27 mouse cellular contexts compared by ENCODE assay signal in the genomic region with DNA sequence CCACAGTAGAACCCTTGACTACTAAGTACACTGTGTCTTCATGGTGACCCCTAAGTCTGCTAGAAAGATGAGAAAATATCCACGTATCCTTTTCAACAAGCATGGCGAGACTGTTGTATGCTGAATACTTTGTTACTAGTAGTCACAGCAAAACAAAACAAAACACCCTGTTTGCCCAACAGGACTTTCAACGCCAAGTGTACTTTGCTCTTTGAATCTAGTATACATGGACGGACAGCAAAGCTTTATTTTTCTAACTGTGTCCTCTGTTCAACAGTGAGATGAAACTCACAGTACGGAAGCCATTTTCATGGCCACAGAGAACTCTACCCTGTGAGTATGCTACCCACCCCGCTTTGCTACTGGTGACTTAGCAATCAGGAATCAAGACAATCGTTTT.
DNase-seq lines count a peak whose midpoint lies in the region; ATAC-seq and TF ChIP-seq lines count a peak whose summit lies in the region.
"Had no signal": no experiment of that assay in that cellular context is flagged by ENCODE, and none has a peak within 500 bp of the region (broad histone marks: within the 10 kb centered on the region; RNA-seq: fewer than 3 reads in every experiment).

No protein-coding gene starts in this region.

- 65% methylated on average over 7 of the region's 7 CpGs for WGBS in kidney, adult 2 months
- 93% methylated on average over 7 of the region's 7 CpGs for WGBS in kidney, embryonic 14.5 days
- 28% methylated on average over 7 of the region's 7 CpGs for WGBS in liver, adult 2 months
- WGBS in liver, embryonic 12.5 days (ENCODE audit: insufficient replicate concordance): 62% methylated on average over 7 of the region's 7 CpGs

- H3K36me3 ChIP-seq in kidney, adult 2 months (ENCODE audit: control insufficient read depth, insufficient read depth, low read length): no peaks in the 10 kb centered on the region
- H3K36me3 ChIP-seq in kidney, embryonic 14.5 days (ENCODE audit: control insufficient read depth, insufficient read depth, low read length): no peaks in the 10 kb centered on the region
- peaks cover 11% of the 10 kb centered on the region; the same call in 1 of the 2 replicates for H3K36me3 ChIP-seq in liver, adult 2 months (ENCODE audit: control insufficient read depth, insufficient read depth, low read length)
- H3K36me3 ChIP-seq in liver, embryonic 12.5 days: no peaks in the 10 kb centered on the region
- H3K36me3 ChIP-seq: embryonic facial prominence, embryonic 10.5 days; embryonic facial prominence, embryonic 13.5 days; forebrain, embryonic 12.5 days; forebrain, embryonic 15.5 days; heart, embryonic 12.5 days; heart, embryonic 15.5 days; hindbrain, embryonic 10.5 days; hindbrain, embryonic 13.5 days had no signal

- no peaks in the 10 kb centered on the region for H3K9me3 ChIP-seq in kidney, embryonic 14.5 days (ENCODE audit: control insufficient read depth, low read length)
- H3K9me3 ChIP-seq in liver, embryonic 12.5 days (replicated peaks): no peaks in the 10 kb centered on the region
- H3K9me3 ChIP-seq: embryonic facial prominence, embryonic 10.5 days; embryonic facial prominence, embryonic 13.5 days; forebrain, embryonic 12.5 days; forebrain, embryonic 15.5 days; heart, embryonic 12.5 days; heart, embryonic 15.5 days; hindbrain, embryonic 10.5 days; hindbrain, embryonic 13.5 days had no signal

- ATAC-seq in kidney, embryonic 14.5 days (ENCODE audit: low FRiP score, low TSS enrichment): no peak
- ATAC-seq in liver, embryonic 12.5 days: no peak
- ATAC-seq: CD4-positive, CD25-positive, alpha-beta regulatory T cell, adult 4 months; forebrain, embryonic 15.5 days had no signal

- H3K4me2 ChIP-seq in kidney, embryonic 14.5 days (replicated peaks; ENCODE audit: low read depth, low read length): no peak overlapping the region
- H3K4me2 ChIP-seq in liver, embryonic 12.5 days: no peak overlapping the region
- H3K4me2 ChIP-seq: embryonic facial prominence, embryonic 13.5 days; forebrain, embryonic 12.5 days; forebrain, embryonic 15.5 days; heart, embryonic 12.5 days; heart, embryonic 15.5 days; hindbrain, embryonic 13.5 days had no signal

- no peak for TF ChIP-seq CTCF in kidney, adult 2 months (conservative IDR thresholded peaks at IDR 0.05; ENCODE audit: insufficient read depth, insufficient read length, low read depth, low read length)
- no peak for TF ChIP-seq CTCF in liver, adult 2 months (IDR thresholded peaks at IDR 0.05; ENCODE audit: low read depth, low read length)

- no peak overlapping the region for H3K9ac ChIP-seq in kidney, embryonic 14.5 days (ENCODE audit: low read depth, low read length)
- H3K9ac ChIP-seq in liver, adult 2 months (ENCODE audit: low read depth, low read length): no peak overlapping the region
- no peak overlapping the region for H3K9ac ChIP-seq in liver, embryonic 12.5 days
- H3K9ac ChIP-seq: embryonic facial prominence, embryonic 13.5 days; forebrain, embryonic 12.5 days; forebrain, embryonic 15.5 days; heart, embryonic 12.5 days; heart, embryonic 15.5 days; hindbrain, embryonic 13.5 days had no signal

- H3K79me2 ChIP-seq in liver, adult 2 months (ENCODE audit: control insufficient read depth, insufficient read depth, low read length): peaks cover 32% of the 10 kb centered on the region

- no peak overlapping the region for H3K4me3 ChIP-seq in kidney, adult 2 months (ENCODE audit: insufficient read depth, low read depth, low read length)
- H3K4me3 ChIP-seq in kidney, embryonic 14.5 days (ENCODE audit: low read length): no peak overlapping the region
- H3K4me3 ChIP-seq in liver, adult 2 months (ENCODE audit: insufficient read depth, low read depth, low read length): no peak overlapping the region
- H3K4me3 ChIP-seq in liver, embryonic 12.5 days: no peak overlapping the region
- H3K4me3 ChIP-seq: embryonic facial prominence, embryonic 10.5 days; embryonic facial prominence, embryonic 13.5 days; erythroblast, embryonic 14.5 days; forebrain, embryonic 12.5 days; forebrain, embryonic 15.5 days; heart, embryonic 12.5 days; heart, embryonic 15.5 days; hindbrain, embryonic 10.5 days; hindbrain, embryonic 13.5 days had no signal

- no peaks in the 10 kb centered on the region for H3K27me3 ChIP-seq in kidney, adult 2 months (replicated peaks; ENCODE audit: control insufficient read depth, insufficient read depth, low read length)
- H3K27me3 ChIP-seq in kidney, embryonic 14.5 days (ENCODE audit: control insufficient read depth, insufficient read depth, low read length): no peaks in the 10 kb centered on the region
- no peaks in the 10 kb centered on the region for H3K27me3 ChIP-seq in liver, adult 2 months (ENCODE audit: control insufficient read depth, insufficient read depth, low read length)
- no peaks in the 10 kb centered on the region for H3K27me3 ChIP-seq in liver, embryonic 12.5 days (replicated peaks)
- H3K27me3 ChIP-seq: embryonic facial prominence, embryonic 13.5 days; forebrain, embryonic 12.5 days; forebrain, embryonic 15.5 days; heart, embryonic 15.5 days; hindbrain, embryonic 13.5 days had no signal

- H3K4me1 ChIP-seq in kidney, adult 2 months (ENCODE audit: control insufficient read depth, insufficient read depth, low read length): peaks cover 6% of the 10 kb centered on the region
- peaks cover 34% of the 10 kb centered on the region for H3K4me1 ChIP-seq in kidney, embryonic 14.5 days (ENCODE audit: control insufficient read depth, insufficient read depth, low read length)
- H3K4me1 ChIP-seq in liver, adult 2 months (ENCODE audit: control insufficient read depth, insufficient read depth, low read length): peaks cover 28% of the 10 kb centered on the region
- no peaks in the 10 kb centered on the region; the same call in 1 of the 2 replicates for H3K4me1 ChIP-seq in liver, embryonic 12.5 days
- H3K4me1 ChIP-seq: heart, embryonic 12.5 days had no signal

- TF ChIP-seq POLR2A in kidney, adult 2 months (IDR thresholded peaks at IDR 0.05; ENCODE audit: low read depth, low read length): no peak
- TF ChIP-seq POLR2A in liver, adult 2 months (IDR thresholded peaks at IDR 0.05; ENCODE audit: extremely low read depth, insufficient read depth, low read length): no peak

- H3K27ac ChIP-seq in kidney, adult 2 months (ENCODE audit: insufficient read depth, low read depth, low read length): no peak overlapping the region
- no peak overlapping the region for H3K27ac ChIP-seq in kidney, embryonic 14.5 days (ENCODE audit: low read depth, low read length)
- H3K27ac ChIP-seq in liver, adult 2 months (replicated peaks; ENCODE audit: insufficient read depth, low read depth, low read length): peak overlapping the region; percentile 97
- H3K27ac ChIP-seq in liver, embryonic 12.5 days: no peak overlapping the region
- H3K27ac ChIP-seq: embryonic facial prominence, embryonic 10.5 days; embryonic facial prominence, embryonic 13.5 days; forebrain, embryonic 12.5 days; forebrain, embryonic 15.5 days; heart, embryonic 15.5 days; hindbrain, embryonic 10.5 days; hindbrain, embryonic 13.5 days had no signal

- peak; percentile 74 for DNase-seq in kidney, adult 2 months
- peak; percentile 96 for DNase-seq in liver, adult 2 months (ENCODE audit: extremely low read depth, low read depth, low spot score)
- peak; percentile 16 to 48 for DNase-seq in kidney, postnatal 36 days
- no peak for DNase-seq in cerebellum, postnatal 10 days
- DNase-seq: adrenal gland, adult 2 months; adrenal gland, postnatal 14 days; cerebellum, adult 11 months; cerebellum, adult 2 months; cerebellum, adult 9-11 months; cerebellum, postnatal 36 days; embryo, embryonic 11 days; gastrocnemius, postnatal 25 days; heart, adult 18-20 months; heart, postnatal 10 days; heart, postnatal 36 days had no signal

Comparison
In these comparisons a context has a peak if more than half of its experiments do, and no peak if none do; other contexts are left out.
1. DNase-seq: peak in kidney, adult 2 months (single experiment), liver, adult 2 months (single experiment) and kidney, postnatal 36 days (2 of 2); none in cerebellum, postnatal 10 days (0 of 2).